Mouse (Mus musculus) forebrain, embryonic 12.5 days (tissue): ENCODE results near the gene Zmiz1. TPM values are rescaled to one million over a fixed set of nuclear protein-coding genes. Genes with fewer than 3 reads are reported as not detected.

Experiments
- ATAC-seq: fragments of 200-750 bp; cut with Nextera tagmentation; 2 replicates; pipeline ENCODE4 v1.8.0; 2017; ENCODE audit warnings: moderate TSS enrichment; ENCODE audit not compliant: low FRiP score
- H3K27ac ChIP-seq: fragments of 300-500 bp; sonication (generic); 2 replicates; pipeline ENCODE4 v1.5.1; 2016; ENCODE audit warnings: mild to moderate bottlenecking
- H3K27me3 ChIP-seq: fragments of 300-500 bp; sonication (generic); 2 replicates; pipeline ENCODE4 v1.6.1; 2016; ENCODE audit warnings: mild to moderate bottlenecking
- H3K36me3 ChIP-seq: fragments of 300-500 bp; sonication (generic); replicated peaks from 2 replicates; pipeline ENCODE4 v1.6.1; 2016; ENCODE audit warnings: mild to moderate bottlenecking
- H3K4me1 ChIP-seq: fragments of 300-500 bp; sonication (generic); 2 replicates; pipeline ENCODE4 v1.6.1; 2016
- H3K4me2 ChIP-seq: fragments of 300-500 bp; sonication (generic); 2 replicates; pipeline ENCODE4 v1.6.1; 2016; ENCODE audit warnings: mild to moderate bottlenecking, moderate library complexity
- H3K4me3 ChIP-seq: fragments of 300-500 bp; sonication (generic); replicated peaks from 2 replicates; pipeline ENCODE4 v1.5.1; 2016; ENCODE audit warnings: mild to moderate bottlenecking
- H3K9ac ChIP-seq: fragments of 300-500 bp; sonication (generic); 2 replicates; pipeline ENCODE4 v1.6.1; 2016; ENCODE audit warnings: mild to moderate bottlenecking
- H3K9me3 ChIP-seq: fragments of 300-500 bp; sonication (generic); 2 replicates; pipeline ENCODE4 v1.6.1; 2016
- WGBS: fragments of 180-500 bp; shearing (Covaris S2); methylation state at CpG from one replicate; pipeline ENCODE4 v1.1.7; 2016; 5-methylcytosine and 5-hydroxymethylcytosine counted together
- polyA plus RNA-seq: library from polyadenylated mRNA; unstranded; fragments of >200 nt; fragmentation: Nextera tagmentation; extraction: Ambion mirVana; gene quantifications from 2 replicates; pipeline ENCODE4 v1.2.1, GENCODE M21; 2016

Zmiz1 gene
- polyA plus RNA-seq, 1 experiment from 2014 or later: 64.1 TPM

- ATAC-seq: no peak
- peaks cover 98% of the 10 kb centered on the region for H3K4me1 ChIP-seq
- no peaks in the 10 kb centered on the region for H3K9me3 ChIP-seq
- 76% methylated on average over 6 of the region's 6 CpGs for WGBS
- no peaks in the 10 kb centered on the region for H3K27me3 ChIP-seq
- no peak overlapping the region for H3K4me2 ChIP-seq
- H3K4me3 ChIP-seq: no peak overlapping the region
- H3K9ac ChIP-seq: no peak overlapping the region
- no peaks in the 10 kb centered on the region for H3K36me3 ChIP-seq
- H3K27ac ChIP-seq: no peak overlapping the region
Observed at GRCm38 (mm10) chr14:25489336-25490078, 30.5 kb downstream of the Zmiz1 start.

- WGBS: 76% methylated on average over 5 of the region's 5 CpGs
- H3K27me3 ChIP-seq: no peaks in the 10 kb centered on the region
- no peaks in the 10 kb centered on the region for H3K9me3 ChIP-seq
- H3K27ac ChIP-seq: peak overlapping the region; percentile 82; the same call in 1 of the 2 replicates
- H3K36me3 ChIP-seq: no peaks in the 10 kb centered on the region
- no peak overlapping the region for H3K4me3 ChIP-seq
- ATAC-seq: no peak
- no peak overlapping the region for H3K9ac ChIP-seq
- H3K4me1 ChIP-seq: peaks cover 98% of the 10 kb centered on the region
- no peak overlapping the region for H3K4me2 ChIP-seq
Observed at GRCm38 (mm10) chr14:25491961-25492360, 33.0 kb downstream of the Zmiz1 start.

GRCm38 (mm10) chr14:25492567-25493279 lies 33.7 kb downstream of the Zmiz1 start:
- 81% methylated on average over 11 of the region's 11 CpGs for WGBS
- no peak overlapping the region; the same call in 1 of the 2 replicates for H3K4me2 ChIP-seq

GRCm38 (mm10) chr14:25493301-25494241 lies 34.6 kb downstream of the Zmiz1 start:
- H3K4me2 ChIP-seq: no peak overlapping the region
- WGBS: 72% methylated on average over 22 of the region's 22 CpGs
- H3K9ac ChIP-seq: no peak overlapping the region
- H3K27ac ChIP-seq: peak overlapping the region; percentile 82
- no peak overlapping the region for H3K4me3 ChIP-seq
- peak; percentile 30; the same call in 1 of the 2 replicates for ATAC-seq
- peaks cover 99% of the 10 kb centered on the region for H3K4me1 ChIP-seq
- no peaks in the 10 kb centered on the region for H3K27me3 ChIP-seq
- no peaks in the 10 kb centered on the region for H3K9me3 ChIP-seq
- H3K36me3 ChIP-seq: no peaks in the 10 kb centered on the region

More at GRCm38 (mm10) chr14:25492567-25493279, 33.7 kb downstream of the Zmiz1 start:
- no peak overlapping the region for H3K9ac ChIP-seq
- H3K4me1 ChIP-seq: peaks cover 98% of the 10 kb centered on the region
- H3K9me3 ChIP-seq: no peaks in the 10 kb centered on the region
- H3K36me3 ChIP-seq: no peaks in the 10 kb centered on the region
- H3K27me3 ChIP-seq: no peaks in the 10 kb centered on the region
- H3K27ac ChIP-seq: peak overlapping the region; percentile 82
- H3K4me3 ChIP-seq: no peak overlapping the region
- no peak; the same call in 1 of the 2 replicates for ATAC-seq

- H3K9me3 ChIP-seq: no peaks in the 10 kb centered on the region
- H3K4me2 ChIP-seq: no peak overlapping the region
- no peak overlapping the region for H3K9ac ChIP-seq
- H3K36me3 ChIP-seq: no peaks in the 10 kb centered on the region
- 82% methylated on average over 3 of the region's 3 CpGs for WGBS
- H3K4me3 ChIP-seq: no peak overlapping the region
- peaks cover 99% of the 10 kb centered on the region for H3K4me1 ChIP-seq
- H3K27ac ChIP-seq: no peak overlapping the region
- H3K27me3 ChIP-seq: no peaks in the 10 kb centered on the region
- no peak for ATAC-seq
Observed at GRCm38 (mm10) chr14:25494778-25495177, 35.8 kb downstream of the Zmiz1 start.

GRCm38 (mm10) chr14:25496116-25496515 lies 37.1 kb downstream of the Zmiz1 start:
- ATAC-seq: no peak
- H3K9me3 ChIP-seq: no peaks in the 10 kb centered on the region
- H3K4me1 ChIP-seq: peaks cover 100% of the 10 kb centered on the region
- H3K9ac ChIP-seq: no peak overlapping the region
- H3K27ac ChIP-seq: no peak overlapping the region
- H3K4me3 ChIP-seq: no peak overlapping the region
- H3K4me2 ChIP-seq: no peak overlapping the region
- H3K36me3 ChIP-seq: 0 out of 2 replicates have a peak, but pooled peaks cover 2% of the 10 kb centered on the region
- 68% methylated on average over 2 of the region's 2 CpGs for WGBS
- no peaks in the 10 kb centered on the region for H3K27me3 ChIP-seq

- H3K4me3 ChIP-seq: no peak overlapping the region
- peak overlapping the region; percentile 79 for H3K27ac ChIP-seq
- peaks cover 97% of the 10 kb centered on the region for H3K4me1 ChIP-seq
- H3K27me3 ChIP-seq: no peaks in the 10 kb centered on the region
- no peaks in the 10 kb centered on the region for H3K9me3 ChIP-seq
- no peak overlapping the region for H3K9ac ChIP-seq
- H3K36me3 ChIP-seq: 0 out of 2 replicates have a peak, but pooled peaks cover 2% of the 10 kb centered on the region
- ATAC-seq: no peak
- H3K4me2 ChIP-seq: no peak overlapping the region
- 69% methylated on average over 3 of the region's 3 CpGs for WGBS
Observed at GRCm38 (mm10) chr14:25496989-25497388, 38.0 kb downstream of the Zmiz1 start.

- H3K27me3 ChIP-seq: no peaks in the 10 kb centered on the region
- H3K36me3 ChIP-seq: peaks cover 6% of the 10 kb centered on the region
- no peak overlapping the region for H3K4me2 ChIP-seq
- H3K4me3 ChIP-seq: no peak overlapping the region
- H3K4me1 ChIP-seq: peaks cover 91% of the 10 kb centered on the region
- no peak overlapping the region for H3K9ac ChIP-seq
- peak overlapping the region; percentile 79 for H3K27ac ChIP-seq
- no peaks in the 10 kb centered on the region for H3K9me3 ChIP-seq
- 0 out of 2 replicates have a peak, but pooled peaks have one; percentile 4 for ATAC-seq
- 44% methylated on average over 8 of the region's 8 CpGs for WGBS
Observed at GRCm38 (mm10) chr14:25497596-25497995, 38.6 kb downstream of the Zmiz1 start.

- Histone ChIP-seq H3K4me3 (no peak overlapping the region), H3K4me1 (peaks cover 83% of the 10 kb centered on the region), H3K27ac (peak overlapping the region; percentile 79), H3K36me3 (peaks cover 14% of the 10 kb centered on the region), H3K9me3 (no peaks in the 10 kb centered on the region), H3K27me3 (no peaks in the 10 kb centered on the region), H3K9ac (no peak overlapping the region; the same call in 1 of the 2 replicates), H3K4me2 (0 out of 2 replicates have a peak overlapping the region, but pooled peaks have one; percentile 8)
- 25% methylated on average over 7 of the region's 7 CpGs for WGBS
- no peak; the same call in 1 of the 2 replicates for ATAC-seq
Observed at GRCm38 (mm10) chr14:25498367-25498766, 39.4 kb downstream of the Zmiz1 start.

GRCm38 (mm10) chr14:25499526-25499925 lies 40.5 kb downstream of the Zmiz1 start:
- 0 out of 2 replicates have a peak overlapping the region, but pooled peaks have one; percentile 36 for H3K27ac ChIP-seq
- 81% methylated on average over 3 of the region's 3 CpGs for WGBS
- no peak overlapping the region for H3K9ac ChIP-seq
- H3K27me3 ChIP-seq: no peaks in the 10 kb centered on the region
- H3K36me3 ChIP-seq: peaks cover 26% of the 10 kb centered on the region
- H3K9me3 ChIP-seq: no peaks in the 10 kb centered on the region
- ATAC-seq: no peak
- H3K4me3 ChIP-seq: no peak overlapping the region
- H3K4me1 ChIP-seq: peaks cover 72% of the 10 kb centered on the region
- H3K4me2 ChIP-seq: no peak overlapping the region

GRCm38 (mm10) chr14:25500511-25501120 lies 41.6 kb downstream of the Zmiz1 start:
- no peak overlapping the region for H3K9ac ChIP-seq
- H3K36me3 ChIP-seq: peaks cover 36% of the 10 kb centered on the region
- ATAC-seq: no peak
- 42% methylated on average over 3 of the region's 3 CpGs for WGBS
- H3K27me3 ChIP-seq: no peaks in the 10 kb centered on the region
- no peak overlapping the region for H3K4me3 ChIP-seq
- H3K4me1 ChIP-seq: peaks cover 61% of the 10 kb centered on the region
- H3K9me3 ChIP-seq: no peaks in the 10 kb centered on the region
- no peak overlapping the region for H3K27ac ChIP-seq
- no peak overlapping the region for H3K4me2 ChIP-seq
